Mouse (Mus musculus) intestine, embryonic 16.5 days (tissue): ENCODE data around the gene Tmem185b. TPM values are rescaled to one million over a fixed set of nuclear protein-coding genes. Genes with fewer than 3 reads are reported as not detected.

Source experiments
- ATAC-seq: fragments of 200-750 bp; cut with Nextera tagmentation; 2 replicates; pipeline ENCODE4 v1.8.0; 2017; ENCODE audit warnings: moderate TSS enrichment, moderate library complexity
- H3K27ac ChIP-seq: fragments of 300-500 bp; sonication (generic); 2 replicates; pipeline ENCODE4 v1.5.1; 2014; ENCODE audit warnings: mild to moderate bottlenecking, low read length
- H3K27me3 ChIP-seq: fragments of 300-500 bp; sonication (generic); replicated peaks from 2 replicates; pipeline ENCODE4 v1.6.1; 2014; ENCODE audit warnings: low read length, control low read depth, mixed read lengths; ENCODE audit not compliant: control insufficient read depth, insufficient read depth
- H3K36me3 ChIP-seq: fragments of 300-500 bp; sonication (generic); 2 replicates; pipeline ENCODE4 v1.6.1; 2014; ENCODE audit warnings: low read length, control low read depth; ENCODE audit not compliant: control insufficient read depth, insufficient read depth
- H3K4me1 ChIP-seq: fragments of 300-500 bp; sonication (generic); 2 replicates; pipeline ENCODE4 v1.6.1; 2014; ENCODE audit warnings: low read length, control low read depth, mixed read lengths; ENCODE audit not compliant: control insufficient read depth, insufficient read depth
- H3K4me2 ChIP-seq: fragments of 300-500 bp; sonication (generic); 2 replicates; pipeline ENCODE4 v1.6.1; 2014; ENCODE audit warnings: low read depth, low read length, control low read depth
- H3K4me3 ChIP-seq: fragments of 300-500 bp; sonication (generic); 2 replicates; pipeline ENCODE4 v1.5.1; 2014; ENCODE audit warnings: mild to moderate bottlenecking, low read length
- H3K9ac ChIP-seq: fragments of 300-500 bp; sonication (generic); 2 replicates; pipeline ENCODE4 v1.6.1; 2014; ENCODE audit warnings: low read depth, low read length
- H3K9me3 ChIP-seq: fragments of 300-500 bp; sonication (generic); 2 replicates; pipeline ENCODE4 v1.6.1; 2016; ENCODE audit warnings: low read length, control low read depth; ENCODE audit not compliant: control insufficient read depth
- WGBS: fragments of 180-500 bp; shearing (Covaris S2); extraction: QIAGEN DNeasy Blood & Tissue Kit; methylation state at CpG from one replicate; pipeline ENCODE4 v1.1.7; 2014; 5-methylcytosine and 5-hydroxymethylcytosine counted together
- polyA plus RNA-seq: library from polyadenylated mRNA; unstranded; fragments of >200 nt; fragmentation: Nextera tagmentation; extraction: Ambion mirVana; gene quantifications from 2 replicates; pipeline ENCODE4 v1.2.1, GENCODE M21; 2015

Tmem185b gene
- polyA plus RNA-seq, 1 experiment from 2014 or later, result 27.2 TPM

DNA sequence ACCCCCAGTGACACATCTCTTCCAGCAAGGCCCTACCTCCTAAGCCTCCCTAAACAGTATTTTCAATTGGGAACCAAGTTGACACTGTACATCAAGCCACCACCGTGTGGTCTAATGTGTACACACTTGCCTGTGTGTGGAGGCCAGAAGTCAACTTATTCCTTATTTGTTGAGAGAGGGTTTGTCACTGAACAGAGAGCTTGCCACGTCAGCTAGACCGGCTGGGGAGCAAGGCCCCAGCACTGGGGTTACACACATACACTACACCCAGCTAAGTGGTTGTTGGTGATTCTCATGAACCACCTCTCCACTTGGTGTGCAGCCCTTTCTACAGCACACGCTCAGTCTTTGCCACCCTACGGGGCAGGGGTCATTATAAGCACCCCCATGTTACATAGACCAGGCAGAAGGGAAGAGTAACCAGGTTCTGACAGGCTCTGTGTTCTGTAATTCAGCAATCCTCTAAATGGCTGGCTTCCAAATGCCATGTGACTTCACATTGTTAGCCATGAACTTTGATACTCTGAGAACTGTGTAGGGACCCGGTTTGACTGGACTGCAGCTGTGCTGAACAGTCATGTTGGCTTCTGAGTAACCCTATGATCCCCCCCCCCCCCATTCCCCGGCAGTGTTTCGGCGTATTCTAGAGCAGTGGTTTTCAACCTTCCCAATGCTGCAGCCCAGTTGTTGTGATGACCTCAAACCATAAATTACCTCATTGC lies 15.0 kb downstream of the Tmem185b start:
- H3K4me1 ChIP-seq, result peaks cover 6% of the 10 kb centered on the region
- no peak overlapping the region for H3K4me3 ChIP-seq
- H3K27ac ChIP-seq, result peak overlapping the region; percentile 84
- no peaks in the 10 kb centered on the region for H3K27me3 ChIP-seq
- H3K9ac ChIP-seq, result 0 out of 2 replicates have a peak overlapping the region, but pooled peaks have one; percentile 38
- WGBS, result 57% methylated on average over 9 of the region's 9 CpGs
- H3K4me2 ChIP-seq, result no peak overlapping the region
- no peaks in the 10 kb centered on the region for H3K9me3 ChIP-seq
- H3K36me3 ChIP-seq, result no peaks in the 10 kb centered on the region
- ATAC-seq, result peak; percentile 91

DNA sequence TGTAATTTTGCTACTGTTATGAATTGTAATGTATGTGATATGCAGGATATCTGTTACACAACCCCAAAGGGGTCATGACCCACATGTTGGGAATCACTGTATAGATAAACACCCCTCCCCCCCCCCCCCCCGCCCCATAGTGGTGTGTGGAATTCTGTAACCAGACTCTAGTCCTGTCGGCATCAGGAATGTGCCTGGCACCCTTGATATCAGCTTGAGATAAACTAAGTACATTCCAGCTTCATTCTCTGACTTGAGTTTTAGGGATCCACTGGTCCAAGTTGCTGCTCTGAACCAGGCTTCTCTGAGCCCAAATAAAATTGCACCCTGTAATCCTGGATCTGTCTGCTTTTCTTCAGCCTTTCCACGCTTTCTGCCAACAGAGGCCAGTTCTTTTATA lies 15.6 kb downstream of the Tmem185b start:
- no peak overlapping the region for H3K4me3 ChIP-seq
- H3K36me3 ChIP-seq, result no peaks in the 10 kb centered on the region
- no peaks in the 10 kb centered on the region for H3K27me3 ChIP-seq
- H3K27ac ChIP-seq, result no peak overlapping the region
- 58% methylated on average over 2 of the region's 3 CpGs for WGBS
- peak; percentile 8; the same call in 1 of the 2 replicates for ATAC-seq
- peaks cover 6% of the 10 kb centered on the region for H3K4me1 ChIP-seq
- H3K9me3 ChIP-seq, result no peaks in the 10 kb centered on the region
- H3K4me2 ChIP-seq, result no peak overlapping the region
- no peak overlapping the region for H3K9ac ChIP-seq

DNA sequence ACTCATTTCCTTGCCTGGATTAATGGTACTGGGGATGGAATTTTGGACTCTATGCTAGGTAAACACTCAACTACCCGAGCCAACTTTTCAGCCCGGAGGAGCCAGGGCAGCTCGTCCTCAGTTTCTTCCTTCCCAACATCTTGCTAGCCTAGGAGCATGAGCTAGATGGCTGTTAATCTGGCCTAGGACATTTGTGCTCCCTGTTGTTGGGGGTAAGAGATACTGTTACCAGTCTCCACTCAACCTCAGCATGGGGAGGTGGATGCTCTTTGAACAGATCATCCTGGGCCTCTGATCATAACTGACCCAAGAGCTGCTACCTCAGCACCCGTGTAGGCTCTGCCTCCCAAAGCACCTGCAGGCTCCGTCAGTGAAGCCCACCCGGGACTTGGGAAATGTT lies 17.4 kb downstream of the Tmem185b start:
- H3K4me2 ChIP-seq, result no peak overlapping the region
- H3K27me3 ChIP-seq, result no peaks in the 10 kb centered on the region
- H3K4me3 ChIP-seq, result no peak overlapping the region
- 80% methylated on average over 6 of the region's 6 CpGs for WGBS
- H3K4me1 ChIP-seq, result peaks cover 6% of the 10 kb centered on the region
- no peak overlapping the region for H3K27ac ChIP-seq
- no peaks in the 10 kb centered on the region for H3K36me3 ChIP-seq
- H3K9ac ChIP-seq, result no peak overlapping the region
- no peak for ATAC-seq
- H3K9me3 ChIP-seq, result no peaks in the 10 kb centered on the region

DNA sequence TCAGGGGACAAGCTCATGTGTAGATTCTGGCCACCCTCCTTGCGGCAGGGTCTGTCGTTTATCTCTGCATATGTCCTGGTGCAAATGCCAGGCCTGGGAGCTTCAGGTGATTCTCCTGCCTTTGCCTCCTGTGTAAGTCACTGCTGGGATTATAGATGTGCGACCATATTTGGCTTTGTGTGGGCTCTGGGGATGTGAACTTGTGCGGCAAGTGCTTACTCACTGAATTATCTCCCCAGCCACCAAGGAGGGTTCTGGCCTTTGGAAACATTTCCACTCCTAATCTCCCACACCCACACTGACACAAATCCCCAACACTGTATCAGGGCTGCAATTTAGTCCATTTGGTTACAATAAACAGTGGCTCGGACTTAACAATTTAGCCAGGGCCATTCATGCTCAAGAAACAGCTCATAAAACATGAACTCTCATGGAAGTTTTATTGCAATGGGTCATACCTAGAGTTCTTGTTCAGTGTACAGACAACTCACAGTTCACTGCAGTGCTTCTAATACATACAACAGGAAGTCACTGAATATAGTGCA lies 18.7 kb downstream of the Tmem185b start:
- Histone ChIP-seq H3K36me3 (no peaks in the 10 kb centered on the region), H3K4me2 (no peak overlapping the region), H3K4me3 (no peak overlapping the region), H3K9me3 (no peaks in the 10 kb centered on the region), H3K4me1 (peaks cover 6% of the 10 kb centered on the region), H3K27ac (peak overlapping the region; percentile 37; the same call in 1 of the 2 replicates), H3K9ac (no peak overlapping the region), H3K27me3 (no peaks in the 10 kb centered on the region)
- ATAC-seq, result no peak
- WGBS, result 67% methylated on average over 5 of the region's 5 CpGs

DNA sequence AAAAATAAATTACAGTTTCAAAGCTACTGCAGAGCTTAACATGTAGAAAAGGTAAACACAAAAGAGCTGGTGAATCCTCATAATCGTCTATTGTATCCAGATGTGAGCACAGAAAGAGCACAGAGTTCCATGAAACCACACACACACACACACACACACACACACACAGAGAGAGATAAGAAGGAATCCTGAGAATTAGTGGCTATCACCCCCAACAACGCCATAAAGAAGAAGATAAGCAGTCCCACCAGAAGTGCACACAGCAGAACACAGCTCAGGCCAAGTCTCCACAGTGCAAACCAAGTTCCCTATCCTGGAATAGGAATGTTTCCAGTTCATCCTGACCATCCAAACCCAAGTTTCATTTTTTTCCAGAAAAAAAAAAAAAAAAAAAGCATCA lies 19.2 kb downstream of the Tmem185b start:
- Histone ChIP-seq H3K27ac (no peak overlapping the region), H3K36me3 (no peaks in the 10 kb centered on the region), H3K4me2 (no peak overlapping the region), H3K4me3 (no peak overlapping the region), H3K9ac (no peak overlapping the region), H3K9me3 (no peaks in the 10 kb centered on the region), H3K4me1 (peaks cover 6% of the 10 kb centered on the region), H3K27me3 (no peaks in the 10 kb centered on the region)
- WGBS, result 45% methylated on average over 2 of the region's 2 CpGs
- ATAC-seq, result no peak

DNA sequence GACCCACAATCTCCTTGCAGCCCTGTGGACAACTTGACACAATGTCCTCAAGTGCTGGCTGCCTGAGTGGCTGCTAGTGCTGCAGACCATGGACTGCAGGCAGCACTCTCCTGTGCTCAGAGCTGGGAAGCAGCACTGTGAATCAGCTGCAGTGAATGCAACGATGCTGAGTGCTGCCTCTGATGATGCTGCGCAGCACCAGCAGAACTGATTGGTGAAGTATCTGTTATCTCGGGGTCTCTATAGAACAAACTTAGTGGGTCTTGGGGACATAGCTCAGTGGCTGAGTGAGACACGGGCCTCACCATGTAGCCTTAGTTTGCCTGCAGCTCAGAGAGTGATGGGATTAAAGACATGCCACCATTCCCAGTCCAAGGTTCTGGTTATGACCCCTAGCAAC lies 19.7 kb downstream of the Tmem185b start:
- peaks cover 6% of the 10 kb centered on the region for H3K4me1 ChIP-seq
- H3K9me3 ChIP-seq, result no peaks in the 10 kb centered on the region
- no peak overlapping the region for H3K27ac ChIP-seq
- no peaks in the 10 kb centered on the region for H3K27me3 ChIP-seq
- ATAC-seq, result no peak
- H3K9ac ChIP-seq, result no peak overlapping the region
- no peak overlapping the region for H3K4me3 ChIP-seq
- WGBS, result 88% methylated on average over 4 of the region's 4 CpGs
- no peak overlapping the region for H3K4me2 ChIP-seq
- no peaks in the 10 kb centered on the region for H3K36me3 ChIP-seq

DNA sequence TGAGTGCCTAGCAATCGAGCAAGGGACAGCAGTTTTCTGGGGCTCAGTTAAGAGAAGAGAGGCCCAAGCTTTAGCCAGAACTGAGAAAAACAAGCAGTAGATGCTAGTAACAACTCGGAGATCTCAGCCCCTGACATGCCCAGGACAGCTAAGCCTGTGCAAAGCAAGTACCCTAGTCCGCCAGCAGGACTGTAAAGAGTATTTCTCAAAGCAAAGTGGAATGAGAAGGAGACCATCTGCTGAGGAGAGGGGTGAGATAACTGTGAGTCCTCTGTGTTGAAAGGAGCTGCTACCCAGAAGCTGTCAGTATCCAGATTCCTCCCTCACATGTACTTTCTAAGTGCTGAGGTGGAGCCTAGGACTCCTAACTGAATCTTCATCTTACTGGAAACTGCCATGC lies 20.5 kb downstream of the Tmem185b start:
- 81% methylated on average over 3 of the region's 3 CpGs for WGBS
- Histone ChIP-seq H3K4me3 (no peak overlapping the region), H3K9ac (no peak overlapping the region), H3K9me3 (no peaks in the 10 kb centered on the region), H3K36me3 (no peaks in the 10 kb centered on the region), H3K27ac (no peak overlapping the region), H3K4me2 (no peak overlapping the region), H3K27me3 (no peaks in the 10 kb centered on the region), H3K4me1 (peaks cover 3% of the 10 kb centered on the region; the same call in 1 of the 2 replicates)
- ATAC-seq, result no peak

DNA sequence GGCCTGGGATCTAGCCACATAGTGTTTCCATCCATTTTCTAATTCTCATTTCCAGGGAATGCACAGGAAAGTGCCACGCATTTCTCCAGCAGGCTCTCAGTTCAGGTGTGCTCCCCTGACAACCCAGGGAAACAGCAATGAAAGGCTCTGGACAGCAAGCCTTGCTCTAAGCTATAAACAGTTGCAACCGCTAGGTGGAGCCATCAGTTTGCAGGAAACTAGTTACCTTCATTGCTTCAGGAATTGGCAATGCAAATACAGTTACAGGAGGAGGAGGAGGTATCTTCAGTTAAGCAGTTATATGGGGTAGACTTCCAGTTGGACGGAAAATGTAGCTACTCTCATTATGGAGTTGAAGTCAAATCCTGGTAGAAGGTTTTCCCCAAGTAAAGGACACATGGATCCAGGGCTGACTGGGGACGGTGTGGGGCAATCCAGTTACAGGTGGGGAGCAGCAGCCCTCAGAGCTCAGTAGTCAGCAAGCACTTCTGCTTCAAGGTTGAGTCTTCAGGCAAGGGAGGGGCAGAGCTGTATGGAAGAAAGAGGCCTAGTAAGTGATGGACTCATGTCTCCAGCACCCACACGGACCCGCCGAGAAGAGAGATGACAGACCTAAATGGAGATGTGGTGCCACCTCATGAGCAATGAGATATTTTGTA lies 22.8 kb downstream of the Tmem185b start:
- ATAC-seq, result peak; percentile 67
- 65% methylated on average over 7 of the region's 7 CpGs for WGBS
- H3K4me3 ChIP-seq, result no peak overlapping the region

DNA sequence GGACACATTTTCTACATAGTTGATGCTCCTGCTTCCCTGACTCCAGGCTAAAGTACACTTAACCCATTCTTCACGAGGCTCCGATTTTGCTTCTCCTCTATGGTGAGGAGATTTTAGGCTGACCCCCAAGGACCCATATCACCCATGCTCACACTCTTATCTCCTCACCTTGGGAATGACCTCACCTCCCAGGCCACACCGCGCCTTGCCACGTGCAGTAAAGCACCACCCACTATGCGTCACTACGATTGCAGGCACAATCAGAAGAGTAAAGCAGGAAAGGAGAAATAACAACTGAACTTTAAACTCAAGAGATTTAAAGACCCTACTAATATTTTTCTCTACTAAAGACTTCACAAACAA lies 23.3 kb downstream of the Tmem185b start:
- WGBS, result 77% methylated on average over 7 of the region's 7 CpGs
- Histone ChIP-seq H3K9me3 (no peaks in the 10 kb centered on the region), H3K36me3 (no peaks in the 10 kb centered on the region), H3K4me2 (no peak overlapping the region), H3K9ac (no peak overlapping the region), H3K27me3 (no peaks in the 10 kb centered on the region), H3K27ac (no peak overlapping the region), H3K4me3 (no peak overlapping the region), H3K4me1 (0 out of 2 replicates have a peak, but pooled peaks cover 3% of the 10 kb centered on the region)
- no peak for ATAC-seq

More for the DNA sequence above, 22.8 kb downstream of the Tmem185b start:
- Histone ChIP-seq H3K4me1 (0 out of 2 replicates have a peak, but pooled peaks cover 3% of the 10 kb centered on the region), H3K4me2 (no peak overlapping the region), H3K9me3 (no peaks in the 10 kb centered on the region), H3K36me3 (no peaks in the 10 kb centered on the region), H3K9ac (no peak overlapping the region), H3K27me3 (no peaks in the 10 kb centered on the region), H3K27ac (no peak overlapping the region)
